Mouse (Mus musculus): Measurements from ENCODE around the gene I830077J02Rik. TPM values are rescaled to one million over a fixed set of nuclear protein-coding genes. Genes with fewer than 3 reads are reported as not detected.
A peak's percentile ranks its signal among the peaks of the same experiment; 100 is the strongest.

The I830077J02Rik gene
- polyA plus RNA-seq, 1 experiment = 0.06 TPM

- Histone ChIP-seq H3K79me2 (ENCODE audit: control insufficient read depth, insufficient read depth) (peaks cover 95% of the 10 kb centered on the region), H3K36me3 (ENCODE audit: control insufficient read depth, insufficient read depth) (peaks cover 80% of the 10 kb centered on the region), H3K27me3 (ENCODE audit: control insufficient read depth, insufficient read depth, insufficient read length) (no peaks in the 10 kb centered on the region), H3ac (ENCODE audit: control insufficient read depth, insufficient read length, low read depth) (peak within 1 kb of the TSS; percentile 100), H3K79me3 (ENCODE audit: low read depth) (peaks cover 65% of the 10 kb centered on the region), H3K4me3 (ENCODE audit: insufficient read depth, poor library complexity, severe bottlenecking) (peak within 1 kb of the TSS; percentile 99)
- TF ChIP-seq CTCF (IDR thresholded peaks at IDR 0.05; ENCODE audit: control insufficient read depth, insufficient read depth, insufficient read length) = no peak
Observed at GRCm38 (mm10) chr3:105959999-105960398, 27.5 kb upstream of the I830077J02Rik start, which contains the start of gene Atp5f1. Gene Atp5f1 (minus strand): TSS chr3:105960099.

- peaks cover 80% of the 10 kb centered on the region for H3K36me3 ChIP-seq (ENCODE audit: control insufficient read depth, insufficient read depth)
Observed at GRCm38 (mm10) chr3:105959585-105959984, 27.1 kb upstream of the I830077J02Rik start.

GRCm38 (mm10) chr3:105958974-105959580 lies 26.6 kb upstream of the I830077J02Rik start, which contains the start of gene Wdr77:
Gene Wdr77 (plus strand): TSS chr3:105959369.
- H3ac ChIP-seq (ENCODE audit: control insufficient read depth, insufficient read length, low read depth) = peak within 1 kb of the TSS; percentile 100
- H3K36me3 ChIP-seq (ENCODE audit: control insufficient read depth, insufficient read depth) = peaks cover 80% of the 10 kb centered on the region
- peaks cover 97% of the 10 kb centered on the region for H3K79me2 ChIP-seq (ENCODE audit: control insufficient read depth, insufficient read depth)
- H3K27me3 ChIP-seq (ENCODE audit: control insufficient read depth, insufficient read depth, insufficient read length) = no peaks in the 10 kb centered on the region
- peaks cover 65% of the 10 kb centered on the region for H3K79me3 ChIP-seq (ENCODE audit: low read depth)
- peak within 1 kb of the TSS; percentile 99 for H3K4me3 ChIP-seq (ENCODE audit: insufficient read depth, poor library complexity, severe bottlenecking)
- TF ChIP-seq USF1 (IDR thresholded peaks at IDR 0.05; ENCODE audit: low read depth) (peak; percentile 64), MAX (IDR thresholded peaks at IDR 0.05) (peak; percentile 93), FOSL1 (IDR thresholded peaks at IDR 0.05; ENCODE audit: insufficient read depth, low read length, poor library complexity, severe bottlenecking) (no peak)

More at GRCm38 (mm10) chr3:105959585-105959984, 27.1 kb upstream of the I830077J02Rik start:
- Histone ChIP-seq H3ac (ENCODE audit: control insufficient read depth, insufficient read length, low read depth) (peak overlapping the region; percentile 100), H3K4me3 (ENCODE audit: insufficient read depth, poor library complexity, severe bottlenecking) (peak overlapping the region; percentile 99), H3K27me3 (ENCODE audit: control insufficient read depth, insufficient read depth, insufficient read length) (no peaks in the 10 kb centered on the region), H3K79me2 (ENCODE audit: control insufficient read depth, insufficient read depth) (peaks cover 97% of the 10 kb centered on the region), H3K79me3 (ENCODE audit: low read depth) (peaks cover 65% of the 10 kb centered on the region)
- TF ChIP-seq MAX (IDR thresholded peaks at IDR 0.05) (no peak), CEBPB (IDR thresholded peaks at IDR 0.05; ENCODE audit: low read depth) (no peak), CTCF (IDR thresholded peaks at IDR 0.05; ENCODE audit: control insufficient read depth, insufficient read depth, insufficient read length) (no peak), MYOD1 (IDR thresholded peaks at IDR 0.05; ENCODE audit: control insufficient read depth, insufficient read length, low read depth) (no peak), FOSL1 (IDR thresholded peaks at IDR 0.05; ENCODE audit: insufficient read depth, low read length, poor library complexity, severe bottlenecking) (no peak), MYOG (IDR thresholded peaks at IDR 0.05; ENCODE audit: control insufficient read depth, extremely low read depth, insufficient read length) (no peak), USF1 (IDR thresholded peaks at IDR 0.05; ENCODE audit: low read depth) (no peak)

GRCm38 (mm10) chr3:105958204-105958603 lies 25.7 kb upstream of the I830077J02Rik start:
- Histone ChIP-seq H3K36me3 (ENCODE audit: control insufficient read depth, insufficient read depth) (peaks cover 80% of the 10 kb centered on the region), H3K27me3 (ENCODE audit: control insufficient read depth, insufficient read depth, insufficient read length) (no peaks in the 10 kb centered on the region)

GRCm38 (mm10) chr3:105957235-105957634 lies 24.8 kb upstream of the I830077J02Rik start:
- TF ChIP-seq MAX (IDR thresholded peaks at IDR 0.05) (no peak), MYOD1 (IDR thresholded peaks at IDR 0.05; ENCODE audit: control insufficient read depth, insufficient read length, low read depth) (no peak), USF1 (IDR thresholded peaks at IDR 0.05; ENCODE audit: low read depth) (no peak), CEBPB (IDR thresholded peaks at IDR 0.05; ENCODE audit: low read depth) (no peak), FOSL1 (IDR thresholded peaks at IDR 0.05; ENCODE audit: insufficient read depth, low read length, poor library complexity, severe bottlenecking) (no peak), CTCF (IDR thresholded peaks at IDR 0.05; ENCODE audit: control insufficient read depth, insufficient read depth, insufficient read length) (no peak), MYOG (IDR thresholded peaks at IDR 0.05; ENCODE audit: control insufficient read depth, extremely low read depth, insufficient read length) (no peak)
- peaks cover 80% of the 10 kb centered on the region for H3K36me3 ChIP-seq (ENCODE audit: control insufficient read depth, insufficient read depth)

More at GRCm38 (mm10) chr3:105958204-105958603, 25.7 kb upstream of the I830077J02Rik start:
- Histone ChIP-seq H3K79me2 (ENCODE audit: control insufficient read depth, insufficient read depth) (peaks cover 98% of the 10 kb centered on the region), H3K79me3 (ENCODE audit: low read depth) (peaks cover 62% of the 10 kb centered on the region), H3ac (ENCODE audit: control insufficient read depth, insufficient read length, low read depth) (peak overlapping the region; percentile 99), H3K4me3 (ENCODE audit: insufficient read depth, poor library complexity, severe bottlenecking) (peak overlapping the region; percentile 99)
- TF ChIP-seq CEBPB (IDR thresholded peaks at IDR 0.05; ENCODE audit: low read depth) (no peak), USF1 (IDR thresholded peaks at IDR 0.05; ENCODE audit: low read depth) (no peak), CTCF (IDR thresholded peaks at IDR 0.05; ENCODE audit: control insufficient read depth, insufficient read depth, insufficient read length) (no peak), FOSL1 (IDR thresholded peaks at IDR 0.05; ENCODE audit: insufficient read depth, low read length, poor library complexity, severe bottlenecking) (no peak), MYOG (IDR thresholded peaks at IDR 0.05; ENCODE audit: control insufficient read depth, extremely low read depth, insufficient read length) (no peak)

GRCm38 (mm10) chr3:105951348-105951747 lies 18.9 kb upstream of the I830077J02Rik start:
- Histone ChIP-seq H3K4me3 (ENCODE audit: insufficient read depth, poor library complexity, severe bottlenecking) (no peak overlapping the region), H3K79me2 (ENCODE audit: control insufficient read depth, insufficient read depth) (peaks cover 62% of the 10 kb centered on the region), H3K79me3 (ENCODE audit: low read depth) (peaks cover 26% of the 10 kb centered on the region), H3K36me3 (ENCODE audit: control insufficient read depth, insufficient read depth) (peaks cover 99% of the 10 kb centered on the region), H3K27me3 (ENCODE audit: control insufficient read depth, insufficient read depth, insufficient read length) (no peaks in the 10 kb centered on the region), H3ac (ENCODE audit: control insufficient read depth, insufficient read length, low read depth) (no peak overlapping the region)
- TF ChIP-seq MAX (IDR thresholded peaks at IDR 0.05) = no peak
- TF ChIP-seq MYOD1 (IDR thresholded peaks at IDR 0.05; ENCODE audit: control insufficient read depth, insufficient read length, low read depth) = no peak
- TF ChIP-seq FOSL1 (IDR thresholded peaks at IDR 0.05; ENCODE audit: insufficient read depth, low read length, poor library complexity, severe bottlenecking) = no peak
- no peak for TF ChIP-seq CEBPB (IDR thresholded peaks at IDR 0.05; ENCODE audit: low read depth)
- no peak for TF ChIP-seq CTCF (IDR thresholded peaks at IDR 0.05; ENCODE audit: control insufficient read depth, insufficient read depth, insufficient read length)
- no peak for TF ChIP-seq MYOG (IDR thresholded peaks at IDR 0.05; ENCODE audit: control insufficient read depth, extremely low read depth, insufficient read length)
- no peak for TF ChIP-seq USF1 (IDR thresholded peaks at IDR 0.05; ENCODE audit: low read depth)

More at GRCm38 (mm10) chr3:105957235-105957634, 24.8 kb upstream of the I830077J02Rik start:
- Histone ChIP-seq H3K4me3 (ENCODE audit: insufficient read depth, poor library complexity, severe bottlenecking) (no peak overlapping the region), H3K79me2 (ENCODE audit: control insufficient read depth, insufficient read depth) (peaks cover 93% of the 10 kb centered on the region), H3K79me3 (ENCODE audit: low read depth) (peaks cover 59% of the 10 kb centered on the region), H3ac (ENCODE audit: control insufficient read depth, insufficient read length, low read depth) (no peak overlapping the region), H3K27me3 (ENCODE audit: control insufficient read depth, insufficient read depth, insufficient read length) (no peaks in the 10 kb centered on the region)
